Mouse (Mus musculus): ENCODE results near the gene Rab1a. TPM values are rescaled to one million over a fixed set of nuclear protein-coding genes. Genes with fewer than 3 reads are reported as not detected.
A peak's percentile ranks its signal among the peaks of the same experiment; 100 is the strongest.

The Rab1a gene
- polyA plus RNA-seq, 1 experiment, result 195 TPM

DNA sequence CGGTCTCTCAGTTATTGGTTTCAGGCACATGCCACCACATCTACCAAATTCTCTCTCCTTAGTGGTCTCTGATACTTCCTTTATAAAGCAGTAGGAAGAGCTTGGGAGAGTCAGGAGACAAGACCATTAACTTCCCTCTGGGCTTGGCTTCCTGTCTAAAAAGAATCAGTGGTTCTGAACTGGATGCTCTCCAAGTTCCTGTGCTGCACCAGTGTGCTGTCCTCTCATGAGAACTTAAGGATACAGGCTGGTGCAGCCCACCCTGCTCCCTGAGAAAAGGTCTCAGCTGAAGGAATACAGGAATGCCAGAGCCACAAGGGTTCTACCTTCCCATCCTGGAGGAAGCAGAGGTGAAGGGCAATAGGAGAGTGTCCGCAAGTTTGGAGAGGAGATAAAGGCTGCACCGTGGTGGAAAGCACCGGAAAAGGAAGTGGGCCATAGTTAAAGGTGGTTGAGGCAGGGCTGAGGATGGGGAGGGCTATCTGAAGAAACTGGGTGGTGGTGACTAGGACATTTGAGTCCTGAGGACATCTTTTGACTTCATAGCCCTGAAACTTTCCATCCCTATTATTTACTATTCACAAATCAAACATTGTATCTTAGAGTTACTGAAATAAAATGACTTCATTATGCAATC, 8.0 kb upstream of the Rab1a start:
- H3K27ac ChIP-seq (ENCODE audit: insufficient read depth, low read length), result no peak overlapping the region
- H3K4me1 ChIP-seq (ENCODE audit: control insufficient read depth, insufficient read depth, low read length), result no peaks in the 10 kb centered on the region
- TF ChIP-seq POLR2A (IDR thresholded peaks at IDR 0.05; ENCODE audit: extremely low read depth, insufficient read depth, low read length), result no peak
- TF ChIP-seq CTCF (IDR thresholded peaks at IDR 0.05; ENCODE audit: extremely low read depth, insufficient read depth, low read length), result no peak
- H3K4me3 ChIP-seq (ENCODE audit: insufficient read depth, low read length), result no peak overlapping the region

- TF ChIP-seq CTCF (IDR thresholded peaks at IDR 0.05; ENCODE audit: extremely low read depth, insufficient read depth, low read length) (no peak), POLR2A (IDR thresholded peaks at IDR 0.05; ENCODE audit: extremely low read depth, insufficient read depth, low read length) (no peak)
- H3K4me3 ChIP-seq (ENCODE audit: insufficient read depth, low read length), result peak overlapping the region; percentile 43
- peak overlapping the region; percentile 94 for H3K27ac ChIP-seq (ENCODE audit: insufficient read depth, low read length)
- peaks cover 12% of the 10 kb centered on the region; the same call in 1 of the 2 replicates for H3K4me1 ChIP-seq (ENCODE audit: control insufficient read depth, insufficient read depth, low read length)
Measured at GRCm38 (mm10) chr11:20201661-20202101, 449 bp downstream of the Rab1a start.

- Histone ChIP-seq H3K4me1 (ENCODE audit: control insufficient read depth, insufficient read depth, low read length) (peaks cover 12% of the 10 kb centered on the region; the same call in 1 of the 2 replicates), H3K27ac (ENCODE audit: insufficient read depth, low read length) (no peak overlapping the region), H3K4me3 (ENCODE audit: insufficient read depth, low read length) (peak overlapping the region; percentile 43)
- no peak for TF ChIP-seq CTCF (IDR thresholded peaks at IDR 0.05; ENCODE audit: extremely low read depth, insufficient read depth, low read length)
- TF ChIP-seq POLR2A (IDR thresholded peaks at IDR 0.05; ENCODE audit: extremely low read depth, insufficient read depth, low read length), result no peak
Measured at GRCm38 (mm10) chr11:20202299-20203011, 1.2 kb downstream of the Rab1a start.

- Histone ChIP-seq H3K27ac (ENCODE audit: insufficient read depth, low read length) (no peak overlapping the region), H3K4me3 (ENCODE audit: insufficient read depth, low read length) (no peak overlapping the region), H3K4me1 (ENCODE audit: control insufficient read depth, insufficient read depth, low read length) (peaks cover 12% of the 10 kb centered on the region; the same call in 1 of the 2 replicates)
- TF ChIP-seq CTCF (IDR thresholded peaks at IDR 0.05; ENCODE audit: extremely low read depth, insufficient read depth, low read length) (no peak), POLR2A (IDR thresholded peaks at IDR 0.05; ENCODE audit: extremely low read depth, insufficient read depth, low read length) (no peak)
Measured at GRCm38 (mm10) chr11:20204321-20204720, 3.1 kb downstream of the Rab1a start.

DNA sequence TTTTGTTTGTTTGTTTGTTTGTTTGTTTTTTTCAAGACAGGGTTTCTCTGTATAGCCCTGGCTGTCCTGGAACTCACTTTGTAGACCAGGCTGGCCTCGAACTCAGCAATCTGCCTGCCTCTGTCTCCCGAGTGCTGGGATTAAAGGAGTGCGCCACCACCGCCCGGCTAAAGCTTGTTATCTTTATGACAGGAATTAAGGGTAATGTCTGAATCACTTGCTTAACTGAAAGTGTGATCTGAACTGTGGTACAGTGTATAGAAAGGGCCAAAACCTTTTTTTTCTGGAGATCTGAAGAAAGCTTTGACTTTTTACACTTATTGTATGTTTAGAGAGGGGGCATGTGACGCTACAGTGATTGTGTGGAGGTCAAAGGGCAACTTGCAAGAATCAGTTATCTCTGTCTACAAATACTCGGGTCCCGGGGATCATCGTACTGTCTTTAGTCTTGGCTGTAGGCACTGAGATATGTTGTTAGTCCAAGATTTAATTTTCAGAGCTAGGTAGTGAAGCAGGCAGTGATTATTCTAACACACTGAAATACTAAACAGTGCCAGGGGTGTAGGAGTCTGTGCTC, 3.7 kb downstream of the Rab1a start:
- H3K4me1 ChIP-seq (ENCODE audit: control insufficient read depth, insufficient read depth, low read length), result peaks cover 12% of the 10 kb centered on the region; the same call in 1 of the 2 replicates
- H3K4me3 ChIP-seq (ENCODE audit: insufficient read depth, low read length), result no peak overlapping the region
- TF ChIP-seq POLR2A (IDR thresholded peaks at IDR 0.05; ENCODE audit: extremely low read depth, insufficient read depth, low read length) (no peak), CTCF (IDR thresholded peaks at IDR 0.05; ENCODE audit: extremely low read depth, insufficient read depth, low read length) (no peak)
- no peak overlapping the region for H3K27ac ChIP-seq (ENCODE audit: insufficient read depth, low read length)

GRCm38 (mm10) chr11:20205538-20205937, 4.3 kb downstream of the Rab1a start:
- H3K27ac ChIP-seq (ENCODE audit: insufficient read depth, low read length), result no peak overlapping the region

GRCm38 (mm10) chr11:20206626-20207223, 5.5 kb downstream of the Rab1a start:
- H3K4me1 ChIP-seq (ENCODE audit: control insufficient read depth, insufficient read depth, low read length), result peaks cover 13% of the 10 kb centered on the region
- TF ChIP-seq POLR2A (IDR thresholded peaks at IDR 0.05; ENCODE audit: extremely low read depth, insufficient read depth, low read length) (no peak), CTCF (IDR thresholded peaks at IDR 0.05; ENCODE audit: extremely low read depth, insufficient read depth, low read length) (no peak)
- H3K27ac ChIP-seq (ENCODE audit: insufficient read depth, low read length), result no peak overlapping the region

More at GRCm38 (mm10) chr11:20205538-20205937, 4.3 kb downstream of the Rab1a start:
- TF ChIP-seq CTCF (IDR thresholded peaks at IDR 0.05; ENCODE audit: extremely low read depth, insufficient read depth, low read length) (no peak), POLR2A (IDR thresholded peaks at IDR 0.05; ENCODE audit: extremely low read depth, insufficient read depth, low read length) (no peak)
- Histone ChIP-seq H3K4me1 (ENCODE audit: control insufficient read depth, insufficient read depth, low read length) (peaks cover 12% of the 10 kb centered on the region; the same call in 1 of the 2 replicates), H3K4me3 (ENCODE audit: insufficient read depth, low read length) (no peak overlapping the region)

DNA sequence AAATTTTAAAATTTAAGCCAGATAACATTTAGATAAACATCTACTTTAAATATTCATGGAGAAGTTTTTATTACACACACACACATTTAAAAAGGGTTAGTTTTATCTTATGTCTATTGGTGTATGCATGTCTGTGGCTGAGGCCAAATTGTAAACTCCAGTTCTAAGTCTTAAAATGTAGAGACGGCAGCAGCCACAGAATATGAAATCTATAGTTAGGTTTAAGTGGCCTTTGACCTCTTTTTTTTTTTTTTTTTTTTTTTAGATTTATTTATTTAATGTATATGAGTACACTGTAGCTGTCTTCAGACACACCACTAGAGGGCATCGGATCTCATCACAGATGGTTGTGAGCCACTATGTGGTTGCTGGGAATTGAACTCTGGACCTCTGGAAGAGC, 6.4 kb downstream of the Rab1a start:
- Histone ChIP-seq H3K27ac (ENCODE audit: insufficient read depth, low read length) (no peak overlapping the region), H3K4me1 (ENCODE audit: control insufficient read depth, insufficient read depth, low read length) (peaks cover 14% of the 10 kb centered on the region), H3K4me3 (ENCODE audit: insufficient read depth, low read length) (no peak overlapping the region)
- TF ChIP-seq CTCF (IDR thresholded peaks at IDR 0.05; ENCODE audit: extremely low read depth, insufficient read depth, low read length) (no peak), POLR2A (IDR thresholded peaks at IDR 0.05; ENCODE audit: extremely low read depth, insufficient read depth, low read length) (no peak)

More at GRCm38 (mm10) chr11:20206626-20207223, 5.5 kb downstream of the Rab1a start:
- H3K4me3 ChIP-seq (ENCODE audit: insufficient read depth, low read length), result no peak overlapping the region

- TF ChIP-seq CTCF (IDR thresholded peaks at IDR 0.05; ENCODE audit: extremely low read depth, insufficient read depth, low read length) (no peak), POLR2A (IDR thresholded peaks at IDR 0.05; ENCODE audit: extremely low read depth, insufficient read depth, low read length) (no peak)
- no peak overlapping the region for H3K27ac ChIP-seq (ENCODE audit: insufficient read depth, low read length)
- no peak overlapping the region for H3K4me3 ChIP-seq (ENCODE audit: insufficient read depth, low read length)
- peaks cover 3% of the 10 kb centered on the region for H3K4me1 ChIP-seq (ENCODE audit: control insufficient read depth, insufficient read depth, low read length)
Measured at GRCm38 (mm10) chr11:20211838-20212237, 10.6 kb downstream of the Rab1a start.

All from cortical plate, adult 2 months (tissue).